Mouse (Mus musculus) ES-Bruce4 (cell line): ENCODE results near the gene Anxa1. TPM values are rescaled to one million over a fixed set of nuclear protein-coding genes. Genes with fewer than 3 reads are reported as not detected.

Experiments used
- H3K27ac ChIP-seq: 2 replicates; pipeline ENCODE4 v1.5.1; 2012; ENCODE audit warnings: low read length, inconsistent platforms; ENCODE audit not compliant: insufficient read depth
- H3K27me3 ChIP-seq: 2 replicates; pipeline ENCODE4 v1.6.1; 2012; ENCODE audit warnings: mild to moderate bottlenecking, low read length, inconsistent platforms; ENCODE audit not compliant: control insufficient read depth, poor library complexity, insufficient read depth, severe bottlenecking
- H3K36me3 ChIP-seq: 2 replicates; pipeline ENCODE4 v1.6.1; 2012; ENCODE audit warnings: inconsistent platforms, mild to moderate bottlenecking, low read length, moderate library complexity; ENCODE audit not compliant: control insufficient read depth, poor library complexity, insufficient read depth, severe bottlenecking
- H3K4me1 ChIP-seq: one replicate; pipeline ENCODE4 v1.8.1; 2011; ENCODE audit warnings: low read length; ENCODE audit not compliant: control insufficient read depth, insufficient read depth
- H3K4me3 ChIP-seq: 2 replicates; pipeline ENCODE4 v1.5.1; 2011; ENCODE audit warnings: low read depth, mild to moderate bottlenecking, low read length
- H3K9ac ChIP-seq: 2 replicates; pipeline ENCODE4 v1.6.1; 2012; ENCODE audit warnings: low read depth, mild to moderate bottlenecking, inconsistent platforms; ENCODE audit not compliant: poor library complexity, severe bottlenecking
- H3K9me3 ChIP-seq: replicated peaks from 2 replicates; pipeline ENCODE4 v1.6.1; 2012; ENCODE audit warnings: mild to moderate bottlenecking, low read length, inconsistent platforms; ENCODE audit not compliant: control insufficient read depth, poor library complexity, insufficient read depth, severe bottlenecking
- CTCF ChIP-seq: IDR thresholded peaks from one replicate; pipeline ENCODE4 v1.8.1; 2011; ENCODE audit warnings: low read depth, low read length
- EP300 ChIP-seq: IDR thresholded peaks from 2 replicates; pipeline ENCODE4 v1.6.1; 2011; ENCODE audit warnings: low read depth, low read length; ENCODE audit not compliant: insufficient read depth
- POLR2A ChIP-seq: IDR thresholded peaks from one replicate; pipeline ENCODE4 v1.8.1; 2011; ENCODE audit warnings: low read length; ENCODE audit not compliant: insufficient read depth
- polyA plus RNA-seq: library from polyadenylated mRNA; stranded (reverse); fragments of >200 nt; gene quantifications from 2 replicates; pipeline ENCODE4 v1.2.4, GENCODE M21; 2011; ENCODE audit warnings: low read depth; ENCODE audit not compliant: missing spikeins, insufficient read depth, insufficient read length

The Anxa1 gene
- polyA plus RNA-seq, 1 experiment = 76.7 TPM

- H3K4me1 ChIP-seq = no peaks in the 10 kb centered on the region
- no peaks in the 10 kb centered on the region for H3K27me3 ChIP-seq
- TF ChIP-seq EP300 (no peak), CTCF (no peak), POLR2A (no peak)
- H3K27ac ChIP-seq = no peak overlapping the region
- H3K9ac ChIP-seq = no peak overlapping the region
- H3K9me3 ChIP-seq = no peaks in the 10 kb centered on the region
- H3K4me3 ChIP-seq = no peak overlapping the region
- H3K36me3 ChIP-seq = no peaks in the 10 kb centered on the region
Measured at GRCm38 (mm10) chr19:20401961-20402360, 11.2 kb upstream of the Anxa1 start.

- Histone ChIP-seq H3K27ac (no peak overlapping the region), H3K9me3 (no peaks in the 10 kb centered on the region), H3K4me3 (no peak overlapping the region), H3K9ac (no peak overlapping the region), H3K4me1 (no peaks in the 10 kb centered on the region), H3K36me3 (no peaks in the 10 kb centered on the region), H3K27me3 (no peaks in the 10 kb centered on the region)
- TF ChIP-seq EP300 = no peak
- no peak for TF ChIP-seq POLR2A
- no peak for TF ChIP-seq CTCF
Measured at GRCm38 (mm10) chr19:20399187-20399586, 8.4 kb upstream of the Anxa1 start.

- Histone ChIP-seq H3K36me3 (no peaks in the 10 kb centered on the region), H3K4me3 (no peak overlapping the region), H3K9ac (no peak overlapping the region), H3K4me1 (no peaks in the 10 kb centered on the region), H3K27ac (no peak overlapping the region), H3K27me3 (no peaks in the 10 kb centered on the region), H3K9me3 (no peaks in the 10 kb centered on the region)
- no peak for TF ChIP-seq CTCF
- TF ChIP-seq POLR2A = no peak
- TF ChIP-seq EP300 = no peak
Measured at GRCm38 (mm10) chr19:20397092-20397491, 6.3 kb upstream of the Anxa1 start.

- Histone ChIP-seq H3K4me1 (no peaks in the 10 kb centered on the region), H3K27ac (no peak overlapping the region), H3K36me3 (no peaks in the 10 kb centered on the region), H3K4me3 (no peak overlapping the region), H3K9ac (no peak overlapping the region), H3K9me3 (no peaks in the 10 kb centered on the region), H3K27me3 (no peaks in the 10 kb centered on the region; the same call in 1 of the 2 replicates)
- TF ChIP-seq CTCF (no peak), POLR2A (no peak), EP300 (no peak)
Measured at GRCm38 (mm10) chr19:20393556-20394274, 3.0 kb upstream of the Anxa1 start.

- Histone ChIP-seq H3K4me1 (no peaks in the 10 kb centered on the region), H3K9me3 (no peaks in the 10 kb centered on the region), H3K27ac (no peak overlapping the region), H3K4me3 (no peak overlapping the region), H3K36me3 (no peaks in the 10 kb centered on the region), H3K27me3 (no peaks in the 10 kb centered on the region; the same call in 1 of the 2 replicates), H3K9ac (no peak overlapping the region)
- TF ChIP-seq POLR2A = no peak
Measured at GRCm38 (mm10) chr19:20389723-20390122, 1.0 kb downstream of the Anxa1 start.

GRCm38 (mm10) chr19:20389245-20389644 lies 1.5 kb downstream of the Anxa1 start:
- Histone ChIP-seq H3K4me3 (no peak overlapping the region), H3K9ac (no peak overlapping the region), H3K9me3 (no peaks in the 10 kb centered on the region), H3K4me1 (no peaks in the 10 kb centered on the region), H3K27me3 (no peaks in the 10 kb centered on the region; the same call in 1 of the 2 replicates), H3K36me3 (no peaks in the 10 kb centered on the region), H3K27ac (no peak overlapping the region)
- no peak for TF ChIP-seq EP300
- no peak for TF ChIP-seq POLR2A
- TF ChIP-seq CTCF = no peak
